Mouse (Mus musculus) thymus, adult 18-20 months (tissue): ENCODE data around the gene Zfp354c.

Experiments used
- DNase-seq, 2 experiments: peaks; one replicate each; pipeline ENCODE4 v3.0.0; 2022; ENCODE audit warnings: mixed read lengths in 2 of 2

Zfp354c gene

GRCm38 (mm10) chr11:50827010-50827953, at the start of gene Zfp354c:
Gene Zfp354c (minus strand): TSS chr11:50827724.
- DNase-seq: peak; percentile 79 to 82

- DNase-seq: no peak
Measured at GRCm38 (mm10) chr11:50850989-50851601, 23.6 kb upstream of the Zfp354c start.

GRCm38 (mm10) chr11:50850177-50850735, 22.7 kb upstream of the Zfp354c start, which contains the start of gene Grm6:
Gene Grm6 (plus strand): TSS chr11:50850685.
- DNase-seq: peak; percentile 37 to 60

GRCm38 (mm10) chr11:50849310-50849709, 21.8 kb upstream of the Zfp354c start:
- no peak for DNase-seq

- no peak for DNase-seq
Measured at GRCm38 (mm10) chr11:50848520-50849137, 21.1 kb upstream of the Zfp354c start.

- DNase-seq: no peak
Measured at GRCm38 (mm10) chr11:50847047-50847446, 19.5 kb upstream of the Zfp354c start.

GRCm38 (mm10) chr11:50845951-50846350, 18.4 kb upstream of the Zfp354c start:
- no peak for DNase-seq

- peak; percentile 80 to 85 for DNase-seq
Measured at GRCm38 (mm10) chr11:50841023-50841735, 13.7 kb upstream of the Zfp354c start, which contains the start of gene Zfp879. Gene Zfp879 (minus strand): TSS chr11:50841552.

- DNase-seq: no peak
Measured at GRCm38 (mm10) chr11:50835727-50836126, 8.2 kb upstream of the Zfp354c start.

- no peak for DNase-seq
Measured at GRCm38 (mm10) chr11:50826214-50826613, 1.3 kb downstream of the Zfp354c start.

- DNase-seq: no peak
Measured at GRCm38 (mm10) chr11:50814233-50814632, 13.3 kb downstream of the Zfp354c start.

GRCm38 (mm10) chr11:50798836-50799235, 28.7 kb downstream of the Zfp354c start:
- DNase-seq: no peak

GRCm38 (mm10) chr11:50797674-50798073, 29.9 kb downstream of the Zfp354c start:
- no peak for DNase-seq

- no peak for DNase-seq
Measured at GRCm38 (mm10) chr11:50771006-50771405, 56.5 kb downstream of the Zfp354c start.

- DNase-seq: peak; percentile 44 to 48
Measured at GRCm38 (mm10) chr11:50768995-50769749, 58.4 kb downstream of the Zfp354c start.

GRCm38 (mm10) chr11:50767039-50767438, 60.5 kb downstream of the Zfp354c start:
- DNase-seq: no peak

- DNase-seq: no peak
Measured at GRCm38 (mm10) chr11:50766461-50766860, 61.1 kb downstream of the Zfp354c start.
